Mouse (Mus musculus) thymus, adult 2 months (tissue): ENCODE data around the gene Doc2a.

Source experiments
- CTCF ChIP-seq: fragments of 200-500 bp; IDR thresholded peaks from 2 replicates; pipeline ENCODE4 v1.5.1; 2012; ENCODE audit warnings: mild to moderate bottlenecking, control low read depth, low read length, moderate library complexity, borderline replicate concordance; ENCODE audit not compliant: control insufficient read depth, poor library complexity, insufficient read depth; ENCODE audit errors: extremely low read depth
- POLR2A ChIP-seq: fragments of 200-500 bp; IDR thresholded peaks from 2 replicates; pipeline ENCODE4 v1.6.1; 2012; ENCODE audit warnings: mild to moderate bottlenecking, low read length, control low read depth, moderate library complexity; ENCODE audit not compliant: control insufficient read depth, poor library complexity, insufficient read depth; ENCODE audit errors: extremely low read depth

DNA sequence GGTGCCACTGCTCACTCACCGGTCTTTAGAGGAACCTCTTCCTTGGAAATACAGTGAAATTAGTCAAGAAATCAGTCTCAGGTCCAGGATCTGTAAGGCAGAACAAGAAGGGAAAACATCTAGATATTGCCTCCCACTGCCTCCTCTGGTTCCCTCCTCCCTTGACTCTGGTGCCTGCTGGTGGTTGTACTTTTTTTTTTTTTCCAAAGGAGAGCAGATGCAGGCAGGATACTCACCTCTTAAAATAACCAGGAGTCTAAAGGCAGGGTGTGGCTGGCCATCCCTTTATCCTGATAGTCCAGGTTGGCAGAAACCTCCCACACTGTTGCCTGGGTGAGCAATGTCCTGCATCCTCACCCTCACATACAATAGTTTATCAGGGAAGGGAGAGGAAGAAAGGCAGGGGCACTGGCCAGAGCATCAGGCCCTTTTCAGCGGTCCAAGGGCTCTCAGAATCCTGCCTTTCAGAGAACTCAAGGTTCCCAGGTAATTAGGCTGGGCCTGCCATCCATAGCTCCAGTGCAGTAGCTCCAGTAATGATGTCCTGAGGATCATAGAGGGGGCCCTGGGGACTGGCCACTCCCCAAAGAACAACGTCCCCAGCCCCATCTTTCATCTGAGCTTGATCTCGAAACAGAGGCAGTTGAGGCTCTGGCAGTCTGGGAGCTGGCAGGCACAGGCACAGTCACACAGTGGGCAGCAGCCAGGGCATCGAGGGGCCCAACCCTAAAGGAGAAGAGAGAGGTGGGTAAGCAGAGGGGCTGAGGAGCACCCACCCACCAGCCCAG lies 46.8 kb upstream of the Doc2a start:
- no peak for TF ChIP-seq POLR2A
- TF ChIP-seq CTCF: no peak
